Mouse (Mus musculus) ES-Bruce4 (cell line): ENCODE data around the gene Moap1.

Experiments
- CTCF ChIP-seq: IDR thresholded peaks from one replicate; pipeline ENCODE4 v1.8.1; 2011; ENCODE audit warnings: low read depth, low read length
- POLR2A ChIP-seq: IDR thresholded peaks from one replicate; pipeline ENCODE4 v1.8.1; 2011; ENCODE audit warnings: low read length; ENCODE audit not compliant: insufficient read depth

GRCm38 (mm10) chr12:102702356-102703110, 40.9 kb downstream of the Moap1 start:
- TF ChIP-seq CTCF, result no peak
- TF ChIP-seq POLR2A, result no peak
